Mouse (Mus musculus) brain, adult 2 months (tissue): ENCODE results near the gene Emc10.
A peak's percentile ranks its signal among the peaks of the same experiment; 100 is the strongest.

Experiments used
- DNase-seq: peaks from one replicate; pipeline ENCODE4 v3.0.0; 2011; ENCODE audit warnings: low read depth, low spot score

Emc10 gene

GRCm38 (mm10) chr7:44463556-44464225, 32.6 kb downstream of the Emc10 start:
- DNase-seq, result peak; percentile 26

GRCm38 (mm10) chr7:44463056-44463425, 33.3 kb downstream of the Emc10 start:
- no peak for DNase-seq

- DNase-seq, result peak; percentile 64
Observed at GRCm38 (mm10) chr7:44462218-44463055, 33.9 kb downstream of the Emc10 start.

GRCm38 (mm10) chr7:44461503-44462217, 34.7 kb downstream of the Emc10 start:
- DNase-seq, result peak; percentile 13

DNA sequence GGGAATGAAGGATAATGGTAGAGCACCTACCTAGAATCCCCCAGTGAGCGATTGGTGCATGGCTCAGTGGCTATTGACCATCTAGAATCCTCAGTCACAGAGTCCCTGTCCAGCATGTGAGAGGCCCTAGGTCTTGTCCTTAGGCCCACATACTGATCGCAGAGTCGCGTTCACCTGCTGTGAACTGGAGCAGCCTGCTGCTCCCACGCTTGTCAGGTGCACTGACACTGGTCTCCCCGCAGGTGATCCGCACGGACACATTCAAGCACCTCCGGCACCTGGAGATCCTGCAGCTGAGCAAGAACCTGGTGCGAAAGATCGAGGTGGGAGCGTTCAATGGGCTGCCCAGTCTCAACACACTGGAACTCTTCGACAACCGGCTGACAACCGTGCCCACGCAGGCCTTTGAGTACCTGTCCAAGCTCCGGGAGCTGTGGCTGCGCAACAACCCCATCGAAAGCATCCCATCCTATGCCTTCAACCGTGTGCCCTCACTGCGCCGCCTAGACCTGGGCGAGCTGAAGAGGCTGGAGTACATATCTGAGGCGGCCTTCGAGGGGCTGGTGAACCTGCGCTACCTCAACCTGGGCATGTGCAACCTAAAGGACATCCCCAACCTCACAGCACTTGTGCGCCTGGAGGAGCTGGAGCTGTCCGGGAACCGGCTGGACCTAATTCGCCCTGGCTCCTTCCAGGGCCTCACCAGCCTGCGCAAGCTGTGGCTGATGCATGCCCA, 35.4 kb downstream of the Emc10 start:
- DNase-seq, result peak; percentile 41

DNA sequence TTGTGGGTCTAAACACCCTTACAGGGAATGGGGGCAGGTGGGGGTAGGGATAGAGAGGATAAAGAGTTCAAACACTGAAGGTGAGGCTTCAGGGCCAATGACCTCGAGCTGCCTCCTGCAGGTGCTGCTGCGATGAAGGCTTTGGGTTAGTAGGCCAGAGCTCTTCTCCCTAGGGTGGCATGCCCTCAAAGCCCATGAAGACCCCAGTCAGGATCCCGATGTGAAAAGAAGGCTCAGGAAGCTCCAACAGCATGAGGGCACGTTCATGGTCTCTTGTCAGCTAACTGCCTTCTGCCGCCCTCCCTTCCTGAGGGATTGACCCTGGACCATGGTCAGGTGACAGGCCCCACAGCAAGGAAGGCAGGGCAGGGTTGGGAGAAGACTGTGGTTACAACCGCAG, 36.3 kb downstream of the Emc10 start:
- no peak for DNase-seq

GRCm38 (mm10) chr7:44456302-44456701, 40.0 kb downstream of the Emc10 start:
- DNase-seq, result no peak

- DNase-seq, result peak; percentile 80
Observed at GRCm38 (mm10) chr7:44453256-44453655, 43.1 kb downstream of the Emc10 start.

DNA sequence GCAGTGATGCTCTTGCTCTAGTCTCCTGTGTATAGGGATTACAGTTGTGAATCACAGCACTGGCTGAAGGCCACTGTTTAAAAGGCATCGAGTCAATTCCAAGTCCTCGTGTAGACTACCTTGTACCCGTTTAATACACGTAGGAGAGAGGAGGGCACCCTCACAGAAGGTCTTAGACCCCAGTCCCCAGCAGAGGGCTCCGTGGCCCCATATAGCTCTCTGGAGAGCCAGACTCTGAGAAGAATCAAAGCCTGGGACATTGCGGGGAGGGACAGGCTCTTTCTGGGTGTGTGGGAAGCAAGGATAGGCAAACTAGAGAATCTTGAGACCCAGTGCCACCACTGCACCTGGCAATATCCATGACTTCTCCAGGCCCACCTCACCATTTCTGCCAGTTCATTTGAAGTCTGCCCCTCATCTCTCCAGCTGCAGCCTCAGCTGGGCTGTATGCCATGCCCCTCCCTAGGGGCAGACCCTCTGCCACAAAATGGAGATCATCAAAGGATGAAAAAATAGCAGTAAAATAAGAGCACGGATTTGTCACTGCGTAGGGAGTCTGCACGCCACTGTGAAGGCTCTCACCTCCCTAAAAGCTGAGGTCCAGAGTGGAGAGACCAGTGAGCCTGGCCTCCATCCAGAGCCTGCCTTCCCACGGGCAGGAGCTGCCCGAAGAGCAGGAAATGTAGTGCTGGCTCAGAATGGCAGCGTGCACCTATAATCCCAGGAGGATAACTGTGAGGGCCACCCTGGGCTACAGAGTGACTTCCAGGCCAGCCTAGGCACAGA, 50.1 kb downstream of the Emc10 start:
- DNase-seq, result peak; percentile 72

GRCm38 (mm10) chr7:44445528-44445923, 50.8 kb downstream of the Emc10 start:
- peak; percentile 79 for DNase-seq

DNA sequence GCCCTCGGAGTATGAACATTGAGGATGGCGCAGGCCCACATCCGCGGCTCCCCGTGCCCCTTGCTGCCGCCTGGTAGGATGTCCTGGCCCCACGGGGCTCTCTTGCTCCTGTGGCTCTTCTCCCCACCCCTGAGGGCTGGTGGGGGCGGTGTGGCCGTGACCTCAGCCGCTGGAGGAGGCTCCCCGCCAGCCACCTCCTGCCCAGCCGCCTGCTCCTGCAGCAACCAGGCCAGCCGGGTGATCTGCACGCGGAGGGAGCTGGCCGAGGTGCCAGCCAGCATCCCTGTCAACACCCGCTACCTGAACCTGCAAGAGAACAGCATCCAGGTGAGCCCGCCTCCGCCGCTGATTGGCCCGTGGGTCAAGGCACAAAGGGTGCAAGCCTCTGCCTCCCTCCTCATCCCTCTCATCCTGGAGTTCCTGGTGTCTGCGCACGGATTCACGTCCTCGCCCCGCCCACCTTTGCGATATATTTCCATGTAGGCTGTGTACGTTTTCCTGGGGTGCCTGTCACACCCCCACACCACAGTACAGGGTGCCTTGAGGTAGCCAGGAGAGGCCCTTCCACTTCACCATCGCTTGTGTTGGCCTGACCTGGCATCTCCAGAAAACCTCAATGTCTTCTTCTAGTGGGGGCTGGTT, 51.3 kb downstream of the Emc10 start:
- peak; percentile 49 for DNase-seq

DNA sequence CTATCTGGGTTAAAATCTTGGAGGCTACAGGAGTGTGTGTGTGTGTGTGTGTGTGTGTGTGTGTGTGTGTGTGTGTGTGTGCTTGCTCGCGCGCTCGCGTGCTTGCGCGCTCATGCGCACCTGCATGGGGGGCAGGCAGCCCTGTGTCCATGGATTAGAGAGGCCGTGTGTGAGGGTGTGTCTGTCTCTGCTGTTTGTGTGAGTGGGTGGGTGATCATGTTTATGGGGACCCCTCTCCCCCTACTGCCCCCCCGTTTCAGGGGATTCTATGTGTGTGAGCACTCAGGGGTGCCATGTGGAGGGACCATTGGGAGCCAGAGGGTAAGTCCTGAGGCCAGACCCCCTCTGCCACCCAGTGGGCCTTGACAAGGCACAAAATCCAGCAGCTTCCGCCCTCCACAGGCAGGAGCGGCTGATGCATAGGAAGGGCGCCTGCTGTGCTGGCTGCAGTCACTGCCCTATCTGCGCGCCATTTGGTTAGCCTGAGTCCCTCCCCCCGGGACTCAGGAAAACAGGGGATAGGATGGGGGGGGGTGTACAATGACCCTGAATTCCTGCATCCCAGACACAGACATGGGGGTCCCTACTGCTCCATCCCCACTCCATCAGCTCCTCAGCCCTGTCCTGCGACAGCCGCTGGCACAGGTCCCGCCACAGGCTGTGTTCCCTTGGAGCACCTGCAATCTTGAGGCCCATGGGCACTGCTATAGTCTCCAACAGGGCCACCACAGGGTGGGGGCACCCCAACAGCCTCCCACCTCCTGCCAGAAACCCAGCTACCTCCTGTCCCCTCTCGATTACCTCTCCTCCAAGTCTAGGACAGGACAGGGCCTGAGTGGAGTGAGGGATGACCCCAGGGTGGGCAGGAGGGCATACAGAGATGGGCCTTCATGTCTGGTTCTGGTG, 52.8 kb downstream of the Emc10 start:
- DNase-seq, result peak; percentile 92

GRCm38 (mm10) chr7:44442407-44442821, 53.9 kb downstream of the Emc10 start:
- peak; percentile 80 for DNase-seq

DNA sequence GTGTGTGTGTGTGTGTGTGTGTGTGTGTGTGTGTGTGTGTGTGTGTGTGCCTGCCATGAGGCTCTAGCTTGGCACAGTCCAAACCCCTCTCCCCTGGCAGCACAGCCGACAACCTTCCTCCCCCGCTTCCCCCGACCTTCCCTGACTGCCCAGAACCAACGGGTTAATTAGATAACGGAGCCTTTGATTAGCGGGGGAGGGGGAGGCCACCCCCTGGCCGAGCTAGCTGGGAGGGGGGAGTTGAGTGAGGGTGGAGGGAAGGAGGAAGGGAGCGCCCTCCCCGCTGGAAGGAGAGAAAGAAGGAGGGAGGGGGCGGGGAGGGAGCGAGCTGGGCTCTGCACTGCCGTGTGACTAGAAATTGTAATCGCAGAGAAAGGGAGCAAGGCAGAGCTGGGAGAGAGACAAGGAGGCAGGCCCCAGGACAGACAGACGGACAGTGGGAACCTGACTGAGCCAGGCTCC, 54.6 kb downstream of the Emc10 start:
- DNase-seq, result peak; percentile 94

GRCm38 (mm10) chr7:44441180-44441579, 55.1 kb downstream of the Emc10 start:
- DNase-seq, result peak; percentile 44

- DNase-seq, result no peak
Observed at GRCm38 (mm10) chr7:44440479-44440878, 55.9 kb downstream of the Emc10 start.
